Mouse (Mus musculus) cerebellum, adult 2 months (tissue): ENCODE measurements around the gene Afap1l2. TPM values are rescaled to one million over a fixed set of nuclear protein-coding genes. Genes with fewer than 3 reads are reported as not detected.

Experiments used
- DNase-seq, 2 experiments: peaks; one replicate each; pipeline ENCODE4 v3.0.0; 2021
- H3K27ac ChIP-seq: fragments of 200-500 bp; 2 replicates; pipeline ENCODE4 v1.5.1; 2012; ENCODE audit warnings: low read length, control low read depth, inconsistent platforms; ENCODE audit not compliant: insufficient read depth
- H3K27me3 ChIP-seq: fragments of 200-500 bp; 2 replicates; pipeline ENCODE4 v1.6.1; 2012; ENCODE audit warnings: inconsistent platforms, mild to moderate bottlenecking, low read length, moderate library complexity; ENCODE audit not compliant: control insufficient read depth, insufficient read depth
- H3K4me1 ChIP-seq: fragments of 200-500 bp; 2 replicates; pipeline ENCODE4 v1.6.1; 2011; ENCODE audit warnings: low read length; ENCODE audit not compliant: control insufficient read depth, insufficient read depth
- H3K4me3 ChIP-seq: fragments of 200-500 bp; replicated peaks from 2 replicates; pipeline ENCODE3; 2011; ENCODE audit warnings: mild to moderate bottlenecking, low read depth, low read length, control low read depth; ENCODE audit not compliant: insufficient read depth
- CTCF ChIP-seq: fragments of 200-500 bp; IDR thresholded peaks from 2 replicates; pipeline ENCODE4 v1.5.1; 2011; ENCODE audit warnings: low read depth, mild to moderate bottlenecking, control low read depth, low read length, moderate library complexity, borderline replicate concordance; ENCODE audit not compliant: insufficient read depth
- POLR2A ChIP-seq: fragments of 200-500 bp; IDR thresholded peaks from 2 replicates; pipeline ENCODE4 v1.6.1; 2011; ENCODE audit warnings: low read length, control low read depth, borderline replicate concordance; ENCODE audit not compliant: insufficient read depth
- WGBS: fragments of 180-500 bp; shearing (Covaris S2); methylation state at CpG from one replicate; pipeline ENCODE4 v1.1.7; 2018; 5-methylcytosine and 5-hydroxymethylcytosine counted together
- polyA plus RNA-seq: library from polyadenylated mRNA; depleted of rRNA; stranded (reverse); fragments of >200 nt; gene quantifications from 2 replicates; pipeline ENCODE4 v1.2.3, GENCODE M21; 2012

Afap1l2 gene
- polyA plus RNA-seq, 1 experiment, result 43.3 TPM

DNA sequence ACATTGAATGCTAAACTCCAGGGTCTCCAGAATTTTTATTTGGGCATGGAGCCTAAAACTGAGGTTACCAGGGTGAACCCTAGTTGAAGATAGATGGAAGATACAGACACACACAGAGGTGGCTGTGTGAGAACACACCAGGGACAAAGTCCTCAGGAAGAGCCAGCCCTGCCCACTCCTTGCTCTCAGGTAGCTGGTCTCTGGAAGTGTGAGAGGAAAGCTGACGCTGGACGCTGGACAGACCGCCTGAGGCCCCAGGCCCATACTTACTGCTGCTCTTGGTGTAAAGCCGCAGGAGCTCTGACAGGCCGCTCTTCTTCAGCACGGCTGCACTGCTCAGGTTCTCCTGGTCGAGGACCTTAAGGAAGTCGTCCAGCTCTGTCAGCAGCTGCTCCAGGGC lies 58.2 kb downstream of the Afap1l2 start:
- H3K4me1 ChIP-seq, result peaks cover 65% of the 10 kb centered on the region
- 62% methylated on average over 8 of the region's 8 CpGs for WGBS
- no peak overlapping the region for H3K4me3 ChIP-seq

DNA sequence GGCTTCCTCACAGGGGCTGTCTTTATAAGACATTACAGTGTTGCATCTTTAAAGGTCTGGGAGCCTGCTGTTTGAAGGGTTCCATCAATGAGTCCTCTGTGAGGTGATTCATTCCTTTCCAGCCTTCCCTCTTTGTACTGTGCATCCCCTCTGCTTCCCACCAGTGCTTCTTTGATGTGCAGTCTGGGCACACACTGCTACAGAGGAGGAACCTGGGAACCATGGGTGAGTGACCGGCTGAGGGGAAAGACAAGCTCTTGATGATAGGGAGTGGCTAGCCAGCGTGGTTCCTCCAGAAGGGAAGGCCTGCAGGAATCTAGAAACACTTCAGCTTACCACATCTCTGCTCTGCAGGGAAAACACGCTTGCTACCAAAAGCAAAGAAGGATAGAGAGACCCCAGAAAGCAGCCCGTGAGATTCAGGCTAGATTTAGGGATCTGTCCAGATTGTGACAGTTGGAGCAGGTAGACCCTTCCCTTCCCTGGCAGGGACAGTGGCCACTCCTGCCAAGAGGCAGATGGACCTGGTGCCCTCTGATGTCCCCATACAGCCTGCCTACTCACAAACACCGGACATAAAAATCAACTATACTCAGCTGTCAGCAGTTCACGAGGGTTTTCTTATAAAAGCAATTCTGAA lies 59.9 kb downstream of the Afap1l2 start:
- DNase-seq, result peak; percentile 74 to 82
- H3K27ac ChIP-seq, result peak overlapping the region; percentile 92
- WGBS, result 13% methylated on average over 6 of the region's 6 CpGs
- H3K27me3 ChIP-seq, result no peaks in the 10 kb centered on the region
- TF ChIP-seq POLR2A, result no peak
- TF ChIP-seq CTCF, result no peak
- H3K4me1 ChIP-seq, result peaks cover 57% of the 10 kb centered on the region
- H3K4me3 ChIP-seq, result no peak overlapping the region

More for the DNA sequence above, 58.2 kb downstream of the Afap1l2 start:
- DNase-seq, result no peak
- Histone ChIP-seq H3K27me3 (no peaks in the 10 kb centered on the region), H3K27ac (peak overlapping the region; percentile 42)
- TF ChIP-seq CTCF, result no peak
- no peak for TF ChIP-seq POLR2A

GRCm38 (mm10) chr19:56946727-56947126 lies 61.3 kb downstream of the Afap1l2 start:
- 9% methylated on average over 3 of the region's 3 CpGs for WGBS
- TF ChIP-seq POLR2A (no peak), CTCF (no peak)
- Histone ChIP-seq H3K27me3 (no peaks in the 10 kb centered on the region), H3K4me1 (peaks cover 56% of the 10 kb centered on the region), H3K4me3 (no peak overlapping the region), H3K27ac (peak overlapping the region; percentile 61; the same call in 1 of the 2 replicates)
- peak in 1 of 2 experiments; percentile 54 for DNase-seq

GRCm38 (mm10) chr19:56946277-56946676 lies 61.8 kb downstream of the Afap1l2 start:
- no peaks in the 10 kb centered on the region for H3K27me3 ChIP-seq
- WGBS, result 44% methylated on average over 7 of the region's 7 CpGs
- peaks cover 58% of the 10 kb centered on the region for H3K4me1 ChIP-seq
- peak in 1 of 2 experiments; percentile 57 for DNase-seq
- TF ChIP-seq CTCF (no peak), POLR2A (no peak)
- no peak overlapping the region for H3K4me3 ChIP-seq
- H3K27ac ChIP-seq, result peak overlapping the region; percentile 88

- Histone ChIP-seq H3K4me3 (no peak overlapping the region), H3K27me3 (no peaks in the 10 kb centered on the region), H3K27ac (peak overlapping the region; percentile 88), H3K4me1 (peaks cover 60% of the 10 kb centered on the region)
- TF ChIP-seq CTCF, result no peak
- no peak for TF ChIP-seq POLR2A
- DNase-seq, result peak; percentile 48 to 64
- 4% methylated on average over 2 of the region's 2 CpGs for WGBS
Measured at GRCm38 (mm10) chr19:56945621-56946020, 62.4 kb downstream of the Afap1l2 start.

- TF ChIP-seq POLR2A (no peak), CTCF (no peak)
- WGBS, result 98% methylated on average over 3 of the region's 3 CpGs
- no peaks in the 10 kb centered on the region for H3K27me3 ChIP-seq
Measured at GRCm38 (mm10) chr19:56944826-56945225, 63.2 kb downstream of the Afap1l2 start.

DNA sequence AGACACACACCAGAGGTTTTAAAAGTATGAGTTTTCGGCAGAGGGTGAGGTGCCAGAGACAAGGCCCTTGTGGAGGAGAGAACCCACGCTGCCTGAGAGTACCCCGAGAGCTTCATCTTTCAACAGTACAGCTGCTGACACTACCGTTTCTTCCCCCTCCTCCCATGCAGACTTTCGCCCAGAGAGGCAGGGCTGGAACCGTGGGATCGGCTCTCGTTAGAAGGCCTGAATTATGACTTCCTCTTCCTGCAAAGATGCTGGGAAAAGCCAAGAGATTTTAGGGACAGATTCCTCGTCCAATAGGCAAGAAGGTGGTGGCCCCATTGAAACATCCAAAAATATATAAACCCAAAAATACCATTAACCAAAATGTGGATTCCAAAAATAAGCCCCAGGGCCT lies 63.8 kb downstream of the Afap1l2 start:
- DNase-seq, result no peak

More at GRCm38 (mm10) chr19:56944826-56945225, 63.2 kb downstream of the Afap1l2 start:
- peaks cover 60% of the 10 kb centered on the region for H3K4me1 ChIP-seq
- peak overlapping the region; percentile 88; the same call in 1 of the 2 replicates for H3K27ac ChIP-seq
- no peak overlapping the region for H3K4me3 ChIP-seq
- no peak for DNase-seq

DNA sequence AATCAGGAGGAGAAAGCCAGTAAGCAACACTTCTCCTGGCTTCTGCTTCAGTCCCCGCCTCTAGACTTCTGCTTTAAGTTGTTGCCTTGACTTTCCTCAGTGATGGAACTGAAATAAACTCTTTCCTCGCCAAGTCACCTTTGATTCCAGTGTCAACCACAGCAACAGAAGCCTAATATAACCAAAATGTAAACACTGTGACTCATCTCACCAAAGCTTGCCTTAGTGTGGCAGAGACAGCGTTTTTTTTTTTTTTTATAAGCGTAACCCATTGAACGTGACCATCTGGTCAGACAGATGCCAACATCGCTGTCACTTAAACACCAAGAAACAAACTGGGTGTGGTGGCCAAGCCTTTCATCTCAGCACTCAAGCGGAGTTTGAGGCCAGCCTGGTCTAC lies 65.8 kb downstream of the Afap1l2 start:
- no peak for DNase-seq
- Histone ChIP-seq H3K27ac (no peak overlapping the region), H3K27me3 (no peaks in the 10 kb centered on the region), H3K4me1 (peaks cover 48% of the 10 kb centered on the region), H3K4me3 (no peak overlapping the region)
- TF ChIP-seq POLR2A (no peak), CTCF (no peak)
- 69% methylated on average over 7 of the region's 7 CpGs for WGBS

More for the DNA sequence above, 63.8 kb downstream of the Afap1l2 start:
- Histone ChIP-seq H3K4me1 (peaks cover 58% of the 10 kb centered on the region), H3K27me3 (no peaks in the 10 kb centered on the region), H3K4me3 (no peak overlapping the region), H3K27ac (no peak overlapping the region)
- TF ChIP-seq POLR2A (no peak), CTCF (no peak)
- 93% methylated on average over 9 of the region's 9 CpGs for WGBS
